Mouse (Mus musculus) megakaryocyte, embryonic 14.5 days (primary cell): ENCODE data around the gene Txn2.

Source experiments
- FLI1 ChIP-seq: IDR thresholded peaks from 2 replicates; pipeline ENCODE4 v1.6.1; 2012; ENCODE audit warnings: low read length, inconsistent platforms, mixed read lengths
- GATA1 ChIP-seq: IDR thresholded peaks from 3 replicates; pipeline ENCODE4 v1.6.1; 2012; ENCODE audit warnings: mixed read lengths, low read length, inconsistent platforms, borderline replicate concordance

DNA sequence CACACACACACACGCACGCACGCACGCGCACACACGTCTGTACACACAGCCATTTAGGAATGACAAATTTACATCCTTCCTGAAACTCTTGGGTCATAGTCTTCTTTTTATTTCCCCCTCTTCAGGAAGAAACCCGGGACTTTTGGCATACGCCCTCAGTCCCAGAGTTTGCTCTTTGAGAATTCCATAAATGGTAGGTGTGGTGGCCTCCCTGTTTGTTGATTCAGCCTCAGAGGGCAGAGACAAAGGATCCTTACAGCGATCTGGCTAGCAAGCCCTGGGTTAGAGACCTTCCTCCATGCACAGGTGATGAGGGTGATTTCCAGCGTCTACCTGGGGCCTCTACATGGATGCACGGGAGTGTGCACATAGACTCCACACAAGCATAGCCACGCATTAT lies 9.4 kb downstream of the Txn2 start:
- no peak for TF ChIP-seq GATA1
- TF ChIP-seq FLI1: no peak
